Mouse (Mus musculus): ENCODE results near the gene Pagr1b.

The Pagr1b gene

DNA sequence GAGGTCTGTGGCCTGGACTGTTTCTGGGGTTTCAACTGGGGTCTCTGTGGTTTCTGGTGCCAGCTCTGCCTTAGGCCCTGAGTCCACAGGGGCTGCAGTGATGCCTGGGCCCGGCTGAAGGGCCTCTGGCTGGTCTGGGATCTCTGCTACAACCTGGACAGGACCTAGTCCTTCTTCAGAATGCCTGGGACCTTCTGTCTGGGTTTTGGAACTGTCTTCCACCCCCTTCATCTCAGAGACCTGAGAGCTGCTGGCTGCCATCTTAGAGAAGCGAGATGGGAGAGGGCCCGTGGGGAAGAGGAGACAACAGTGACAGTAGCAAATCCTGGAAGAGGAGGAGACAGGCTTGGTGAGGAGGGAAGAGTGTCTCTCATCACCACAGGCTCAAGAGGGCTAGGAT is 3.7 kb upstream of the Pagr1b start:
- ATAC-seq (ENCODE audit: low TSS enrichment): no peak

DNA sequence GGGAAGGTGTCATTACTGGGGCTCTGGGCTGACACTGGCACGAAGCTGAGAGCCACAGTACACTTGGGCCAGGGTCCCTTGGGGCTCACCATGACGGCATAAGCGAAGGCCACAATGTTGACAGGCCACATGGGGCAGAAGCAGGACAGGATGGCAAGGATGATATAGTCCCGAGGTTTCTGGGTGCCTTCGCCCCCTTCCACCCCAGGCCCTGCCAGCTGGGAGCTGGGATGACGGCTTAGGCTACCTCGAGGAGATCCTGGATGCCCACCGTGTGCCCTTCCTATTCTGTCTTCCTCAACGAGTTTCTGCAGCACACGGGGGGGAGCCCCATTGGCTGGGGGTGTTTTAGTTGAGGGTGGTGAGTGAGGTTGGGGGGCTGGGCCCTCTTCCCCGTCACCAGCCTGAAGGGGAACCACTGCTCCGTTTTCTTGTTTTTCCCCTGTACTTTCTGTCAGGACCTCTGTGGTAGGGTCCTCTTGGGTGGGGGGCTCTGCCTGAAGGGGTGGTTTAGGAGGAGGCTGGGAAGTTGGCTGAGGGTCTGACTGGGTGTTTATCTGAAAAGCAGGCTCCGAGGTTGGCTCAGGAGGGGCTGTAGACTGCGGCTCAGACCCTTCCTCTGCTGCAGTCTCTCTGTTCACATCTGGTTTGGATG is 3.1 kb upstream of the Pagr1b start:
- ATAC-seq (ENCODE audit: low TSS enrichment): no peak

DNA sequence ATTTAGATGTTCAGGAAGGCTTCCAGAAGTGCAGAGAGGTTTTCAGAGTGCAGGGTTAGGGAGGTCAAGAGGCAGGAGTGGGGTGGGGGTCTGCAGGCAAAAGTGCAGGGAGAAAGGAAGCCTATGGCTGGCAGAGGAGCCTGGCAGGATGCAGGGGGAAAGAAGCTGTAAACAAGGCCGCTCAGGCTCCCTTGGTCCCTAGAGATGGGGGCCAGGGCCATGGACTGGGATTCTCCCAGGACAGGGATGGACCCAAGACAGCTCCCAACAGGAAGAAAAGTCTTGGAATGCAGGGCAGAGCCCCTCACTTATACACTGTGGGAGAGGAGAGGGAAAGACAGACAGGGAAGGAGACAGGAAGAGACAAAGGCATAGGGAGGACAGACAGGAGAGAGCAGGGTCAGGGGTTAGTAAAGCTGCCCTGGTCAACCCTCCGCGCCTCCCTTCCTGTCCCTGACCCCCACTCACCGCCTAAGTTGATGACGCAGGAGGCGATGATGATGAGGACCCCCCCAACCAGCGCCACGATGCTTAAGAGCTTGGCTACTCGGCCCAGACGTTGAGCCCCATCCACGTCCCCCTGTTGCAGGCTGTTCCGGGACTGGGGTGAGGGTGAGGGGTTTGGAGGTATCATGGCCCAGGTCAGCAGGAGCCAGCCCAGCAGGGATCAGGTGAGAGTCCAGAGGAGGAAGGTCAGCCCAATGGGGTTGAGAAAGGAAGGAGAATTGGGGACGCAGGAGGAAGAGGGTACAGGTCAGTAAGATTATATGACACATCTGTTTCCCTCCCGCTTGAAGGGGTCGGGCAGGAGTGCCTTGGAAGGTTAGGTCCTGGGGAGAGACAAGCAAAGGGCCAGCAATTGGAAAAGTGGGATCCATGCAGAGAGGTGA is 2.4 kb upstream of the Pagr1b start:
- ATAC-seq (ENCODE audit: low TSS enrichment): no peak

DNA sequence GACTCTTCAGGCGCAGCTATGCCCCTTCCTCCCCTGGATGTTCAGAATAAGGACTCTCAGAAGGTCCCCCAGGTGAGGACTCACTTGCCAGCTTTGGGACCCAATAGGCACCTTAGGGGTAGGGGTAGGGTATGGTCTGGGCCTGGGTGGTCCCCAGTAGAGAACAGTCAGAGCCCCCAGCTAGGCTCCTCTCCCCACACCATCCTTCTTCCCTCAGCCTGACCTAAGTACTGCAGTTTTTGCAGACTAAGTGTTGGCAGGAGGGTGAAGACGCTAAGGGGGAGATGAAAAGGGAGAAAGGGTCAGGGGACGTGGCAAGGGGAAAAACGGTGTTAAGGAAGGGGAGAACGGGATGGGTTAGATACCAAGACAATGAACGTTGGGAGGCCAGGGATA is 1.7 kb upstream of the Pagr1b start:
- ATAC-seq (ENCODE audit: low TSS enrichment): no peak

DNA sequence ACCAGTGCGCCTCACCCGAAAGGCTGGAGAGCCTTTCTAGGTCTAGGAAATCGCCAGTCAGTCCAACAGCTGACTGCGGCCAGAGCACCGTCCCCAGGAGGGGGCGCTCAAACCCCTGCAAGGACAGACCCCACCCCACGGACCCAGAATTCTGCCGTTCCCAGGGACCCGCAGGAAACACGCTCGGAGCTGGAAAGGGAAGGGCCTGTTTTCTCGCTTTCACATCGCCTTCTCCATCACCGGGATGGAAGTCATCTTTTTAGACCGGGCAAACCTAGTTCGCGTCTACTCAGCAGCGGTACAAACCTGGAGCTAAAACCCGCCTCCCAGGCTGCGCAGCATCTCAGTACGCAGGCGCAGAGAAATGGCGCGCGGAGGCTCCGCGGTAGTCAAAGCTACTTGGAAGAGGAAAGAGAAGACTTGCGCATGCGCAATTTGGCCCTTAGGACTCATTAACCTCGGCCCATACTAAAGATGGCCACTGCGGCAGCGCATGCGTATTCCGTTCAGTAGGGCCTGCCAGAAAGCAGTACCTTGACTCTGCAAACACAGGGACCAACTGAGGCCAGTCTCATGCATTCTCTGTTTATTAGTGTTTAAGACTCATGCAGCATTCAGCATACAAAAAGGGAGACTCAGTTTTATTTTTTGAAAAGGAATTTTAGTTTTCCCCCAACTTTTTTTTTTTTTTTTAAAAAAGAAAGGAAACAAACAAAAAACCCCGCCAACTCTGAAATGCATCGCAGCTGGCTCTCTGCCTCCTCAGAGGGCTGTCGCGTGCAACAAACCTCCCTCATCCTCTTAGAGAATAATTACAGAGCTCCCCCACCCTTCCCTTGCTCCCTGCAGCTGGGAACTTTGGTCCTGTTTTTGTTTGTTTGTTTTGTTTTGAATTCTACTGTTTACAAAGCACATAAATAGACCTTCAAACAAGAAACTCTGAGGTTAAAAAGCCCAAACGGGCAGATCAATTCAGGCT is 976 bp upstream of the Pagr1b start, which contains the start of gene Pagr1a:
TSS of gene Pagr1a (minus strand) at position 382 of the 979 bp plus-strand sequence.
- peak; percentile 56 for ATAC-seq (ENCODE audit: low TSS enrichment)

DNA sequence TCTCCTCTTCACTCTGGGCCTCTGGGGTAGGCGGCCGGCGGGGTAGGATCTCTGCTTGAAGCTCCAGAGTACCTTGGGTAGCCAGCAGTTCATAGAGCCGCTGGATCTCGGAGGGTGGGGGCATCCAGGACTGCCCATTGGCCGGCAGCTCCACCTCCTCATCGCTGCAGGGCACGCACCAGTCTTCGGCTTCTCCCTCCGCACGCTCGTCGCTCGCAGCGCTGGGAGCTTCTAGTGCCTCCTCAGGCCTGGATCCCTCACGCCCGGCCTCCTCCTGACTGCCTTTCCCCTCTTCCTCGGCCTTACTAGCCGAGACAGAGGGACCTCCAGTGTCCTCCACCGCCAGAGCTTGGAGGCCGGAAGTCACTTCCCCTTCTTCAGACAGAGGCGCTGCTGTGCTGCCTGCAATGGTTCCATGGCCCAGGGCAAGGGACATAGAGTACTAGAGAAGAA is 228 bp upstream of the Pagr1b start:
- peak; percentile 24 for ATAC-seq (ENCODE audit: low TSS enrichment)

DNA sequence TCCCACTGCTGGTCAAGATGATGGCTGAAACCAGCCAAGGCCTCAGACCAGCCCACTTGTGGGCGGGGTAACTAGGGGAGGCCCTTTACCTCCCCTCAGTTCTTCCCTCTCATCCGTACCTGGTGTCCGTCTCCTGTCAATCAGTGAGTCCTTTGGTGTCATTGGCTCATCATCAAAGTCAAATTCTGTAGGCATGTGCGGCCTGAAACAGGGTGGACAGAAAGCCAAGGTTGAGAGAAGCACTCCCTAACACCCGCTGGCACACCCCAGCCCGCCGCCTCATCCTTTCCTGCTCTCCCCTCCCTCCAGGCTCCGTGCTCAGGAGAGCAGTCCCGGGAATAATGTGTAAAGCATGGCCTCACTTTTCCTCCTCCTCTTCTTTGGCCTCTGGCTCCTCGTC is 203 bp downstream of the Pagr1b start:
- no peak for ATAC-seq (ENCODE audit: low TSS enrichment)

DNA sequence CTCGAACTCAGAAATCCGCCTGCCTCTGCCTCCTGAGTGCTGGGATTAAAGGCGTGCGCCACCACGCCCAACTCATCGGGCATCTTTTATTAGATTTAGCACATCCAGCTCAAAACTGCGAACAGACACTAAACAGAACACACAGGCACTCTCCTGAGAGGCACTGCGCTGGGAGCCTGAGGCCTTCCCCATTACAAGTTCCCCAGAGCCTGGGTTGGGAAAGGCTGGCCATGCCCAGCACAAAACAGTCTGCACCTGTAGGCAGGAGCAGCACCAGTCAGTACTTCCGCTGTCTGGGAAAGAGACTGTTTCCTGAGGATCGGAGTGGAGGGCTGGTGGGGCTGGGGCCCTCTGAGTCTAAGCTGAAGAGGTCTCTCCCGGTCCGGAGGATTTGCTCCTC is 1.3 kb downstream of the Pagr1b start:
- no peak for ATAC-seq (ENCODE audit: low TSS enrichment)

DNA sequence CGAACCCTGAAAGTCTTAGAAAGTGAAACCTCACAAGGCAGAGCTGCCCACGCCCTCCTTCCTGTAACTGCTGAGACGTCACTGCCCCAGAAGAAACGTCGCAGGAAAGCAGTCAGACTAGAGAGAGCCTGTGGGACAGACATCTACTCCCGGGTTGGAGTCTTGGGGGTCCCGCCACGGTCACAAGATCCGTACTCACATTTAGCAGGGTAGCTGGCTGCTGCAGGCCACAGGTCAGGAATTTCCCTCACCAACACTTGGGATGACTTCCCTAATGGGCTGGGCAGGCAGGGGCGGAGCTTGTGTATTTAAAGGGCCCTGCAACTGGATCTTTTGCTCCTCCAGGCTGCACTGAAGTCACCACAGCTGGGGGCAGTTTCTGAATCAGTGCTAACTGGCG is 2.0 kb downstream of the Pagr1b start, which contains the start of gene Mvp:
TSS of gene Mvp (minus strand) at position 302 of the 400 bp plus-strand sequence.
- ATAC-seq (ENCODE audit: low TSS enrichment): no peak

DNA sequence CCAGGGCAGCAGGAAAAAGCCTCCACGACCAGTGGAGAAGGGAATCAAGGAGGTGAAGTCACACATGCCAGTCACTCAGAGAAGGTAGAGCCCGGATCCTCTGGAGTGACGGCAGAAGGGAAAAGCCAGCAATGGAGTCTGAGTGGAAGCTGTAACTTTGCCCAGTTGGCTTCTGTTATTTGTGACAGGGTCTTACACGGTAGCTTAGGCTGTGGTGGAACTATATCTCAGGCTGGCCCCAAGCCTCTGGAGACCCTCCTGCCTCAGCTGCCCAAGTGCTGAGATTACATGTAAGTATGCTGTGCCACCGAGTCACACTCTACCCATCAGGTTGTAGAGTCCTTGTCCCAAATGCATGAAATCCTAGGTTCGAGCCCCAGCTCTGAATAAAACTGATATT is 2.9 kb downstream of the Pagr1b start:
- no peak for ATAC-seq (ENCODE audit: low TSS enrichment)

DNA sequence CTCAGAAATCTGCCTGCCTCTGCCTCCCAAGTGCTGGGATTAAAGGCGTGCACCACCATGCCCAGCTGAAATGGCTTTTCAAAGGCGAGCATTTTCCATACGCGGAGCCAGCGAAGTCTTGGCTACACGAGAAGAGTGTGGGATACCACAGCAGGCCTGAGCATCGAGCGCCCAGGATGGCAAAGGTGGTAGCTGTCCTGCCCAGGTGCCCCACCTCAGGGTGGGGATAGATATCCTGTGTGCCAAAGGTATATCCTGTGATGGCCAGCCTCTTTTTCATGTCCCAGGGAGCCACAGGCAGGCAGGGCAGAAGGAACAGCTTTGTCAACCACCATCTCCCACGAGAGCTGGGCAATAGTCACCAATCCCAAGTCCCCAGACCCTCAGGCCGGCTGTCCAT is 3.4 kb downstream of the Pagr1b start:
- no peak for ATAC-seq (ENCODE audit: low TSS enrichment)

DNA sequence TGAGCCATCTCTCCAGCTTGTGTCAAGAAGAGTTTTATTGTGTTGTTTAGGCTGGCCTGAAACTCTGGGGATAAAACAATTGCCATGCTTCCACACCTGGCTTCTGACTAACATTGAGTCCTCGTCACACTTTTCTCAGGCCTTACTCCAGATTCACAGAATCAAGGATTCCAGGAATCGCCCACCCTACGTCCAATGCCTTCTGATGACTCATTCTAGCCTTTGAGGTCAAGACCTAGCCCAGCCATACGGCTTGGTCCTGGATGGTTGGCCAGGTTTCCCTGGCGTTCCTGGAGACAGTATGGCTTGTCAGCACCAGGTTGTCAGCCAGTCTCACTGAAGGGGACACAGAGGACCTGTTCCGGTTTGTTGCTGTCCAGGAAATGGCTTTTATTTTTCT is 3.9 kb downstream of the Pagr1b start:
- no peak for ATAC-seq (ENCODE audit: low TSS enrichment)

DNA sequence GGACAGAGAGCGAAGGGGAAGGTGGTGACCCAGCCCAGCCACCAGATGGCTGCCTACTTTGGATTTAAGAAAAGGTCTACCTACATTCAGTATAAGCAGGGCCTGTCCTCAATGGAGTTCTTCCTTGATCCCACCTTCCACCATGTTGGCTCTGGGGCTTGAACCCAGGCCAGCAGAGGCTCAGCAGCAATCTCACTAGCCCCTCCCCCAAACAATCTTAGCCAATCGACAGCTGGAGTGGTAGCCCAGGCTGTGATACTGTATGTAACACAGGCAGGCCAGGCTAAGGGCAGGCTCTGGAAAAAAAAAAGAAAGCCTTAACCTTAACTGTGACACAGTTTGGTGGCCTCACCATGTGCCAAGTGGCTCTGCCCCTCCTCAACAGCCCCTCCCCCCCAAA is 4.6 kb downstream of the Pagr1b start:
- ATAC-seq (ENCODE audit: low TSS enrichment): no peak

DNA sequence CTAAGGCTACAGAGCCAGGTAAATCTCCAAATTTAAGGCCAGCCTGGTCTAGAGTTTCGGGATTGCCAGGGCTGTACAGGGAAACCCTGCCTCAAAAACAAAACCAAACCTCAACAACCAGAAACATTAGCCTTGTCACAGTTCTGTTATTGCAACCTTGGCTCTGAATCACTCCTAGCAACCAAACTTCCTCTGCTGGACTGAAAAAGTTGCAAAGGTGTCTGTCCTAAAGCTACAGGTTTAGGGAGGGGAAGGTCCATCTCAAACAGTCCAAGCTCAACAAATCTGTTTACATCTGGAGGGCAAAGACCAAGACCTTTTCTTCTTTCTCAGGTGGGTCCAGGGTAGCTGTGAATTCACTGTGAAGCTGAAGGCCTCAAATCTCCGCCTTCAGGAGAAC is 5.2 kb downstream of the Pagr1b start:
- ATAC-seq (ENCODE audit: low TSS enrichment): no peak

DNA sequence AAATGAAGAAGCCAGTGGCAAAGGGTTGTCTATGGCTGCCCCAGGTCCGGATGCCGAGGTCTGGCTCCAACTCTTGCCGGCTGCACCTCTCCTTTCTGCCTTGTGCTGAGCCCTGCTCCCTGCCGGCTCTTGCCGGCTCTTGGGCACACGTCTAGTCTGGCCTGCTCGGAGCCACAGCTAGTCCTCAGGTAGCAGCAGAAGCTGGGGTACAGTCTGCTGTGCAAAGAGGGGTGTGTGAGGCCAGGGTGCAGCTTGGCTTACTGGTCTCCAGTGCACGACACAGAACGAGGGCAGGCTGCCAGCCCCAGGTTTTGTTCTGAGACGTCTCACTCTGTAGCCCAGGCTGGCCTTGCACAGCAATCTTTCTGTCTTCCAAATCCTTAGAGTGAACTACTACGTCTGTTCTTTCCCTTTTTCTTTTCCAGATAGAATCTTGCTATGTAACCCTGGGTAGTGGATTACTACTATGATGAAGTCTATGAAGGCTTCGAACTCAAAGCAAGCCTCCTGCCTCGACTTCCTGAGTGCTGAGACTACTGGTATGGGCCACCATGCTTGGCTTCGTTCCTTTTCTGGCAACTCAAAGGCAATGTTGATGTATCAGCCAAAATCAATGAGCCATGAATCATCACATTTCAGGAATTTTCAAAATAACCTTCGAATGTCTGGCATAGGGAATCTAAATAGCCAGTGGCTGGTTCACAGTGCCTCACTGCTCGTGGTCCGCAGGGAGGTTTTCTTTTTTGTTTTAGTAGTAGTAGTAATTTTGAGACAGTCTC is 6.8 kb downstream of the Pagr1b start:
- ATAC-seq (ENCODE audit: low TSS enrichment): no peak

DNA sequence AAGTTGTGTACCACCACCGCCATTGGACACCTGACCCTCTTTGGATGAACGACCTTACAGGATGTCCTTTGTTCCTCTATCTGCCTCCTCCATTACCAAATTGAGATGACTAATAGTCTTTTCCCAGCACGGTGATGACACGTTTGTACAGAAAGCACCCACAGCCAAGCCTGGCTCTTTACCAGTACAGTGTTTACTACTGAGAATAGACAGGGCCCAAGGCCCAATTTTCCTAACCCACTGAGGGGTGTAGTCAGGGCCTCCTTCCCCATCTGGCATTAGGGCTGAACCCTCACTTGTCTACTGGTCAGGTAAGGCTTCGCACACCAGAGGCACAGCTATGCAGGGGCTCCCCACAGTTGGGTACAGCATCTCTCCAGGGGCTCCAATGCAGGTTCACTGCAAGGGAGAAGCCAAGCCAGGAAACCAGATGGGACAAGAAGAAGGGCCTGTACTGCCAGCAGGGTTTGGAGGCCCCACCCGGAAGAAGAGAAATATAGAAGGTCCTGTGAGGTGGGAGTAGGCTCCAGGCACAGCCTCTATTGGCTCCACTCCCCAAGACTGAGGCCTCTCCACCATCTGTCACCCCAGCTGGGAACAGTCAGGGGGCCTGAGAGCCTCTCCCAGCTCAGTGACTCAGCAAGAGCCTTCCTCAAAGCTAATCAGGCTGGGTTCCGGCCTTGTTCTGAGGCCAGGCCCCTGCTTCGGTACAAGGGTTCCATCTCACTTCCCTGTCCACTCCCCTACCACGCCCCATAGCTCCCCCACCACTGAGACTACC is 7.9 kb downstream of the Pagr1b start:
- ATAC-seq (ENCODE audit: low TSS enrichment): peak; percentile 82

DNA sequence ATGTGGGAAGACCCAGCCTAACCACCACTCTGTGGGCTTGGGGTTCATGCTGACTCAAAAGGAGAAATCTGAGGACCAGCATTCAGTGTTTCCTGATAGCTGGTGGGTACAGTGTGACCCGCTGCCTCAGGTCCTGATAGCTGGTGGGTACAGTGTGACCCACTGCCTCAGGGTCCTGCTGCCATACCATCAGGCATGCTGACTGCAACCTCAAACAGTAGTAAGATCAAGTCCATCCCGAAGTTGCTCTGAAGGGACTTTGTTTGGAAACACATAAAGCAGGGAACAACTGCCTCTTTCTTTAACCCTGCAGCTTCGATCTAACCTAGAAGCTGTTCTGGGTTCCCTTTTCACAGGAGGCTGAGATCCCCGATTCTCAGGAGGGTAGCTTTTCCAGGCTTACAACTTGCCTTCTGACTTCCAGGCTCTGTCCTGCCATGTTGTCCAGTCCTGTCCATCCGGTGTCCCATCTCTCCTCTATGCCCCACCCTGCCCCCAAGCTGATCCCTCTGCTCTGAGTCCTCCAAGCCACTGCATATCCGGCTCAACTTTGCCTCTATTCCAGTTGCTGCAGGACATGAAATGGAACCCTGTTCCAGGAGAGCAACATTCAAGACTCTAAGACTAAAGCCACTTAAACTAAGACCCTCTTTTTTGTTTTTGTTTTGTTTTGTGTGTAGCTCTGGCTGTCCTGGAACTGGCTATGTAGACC is 8.8 kb downstream of the Pagr1b start:
- ATAC-seq (ENCODE audit: low TSS enrichment): no peak

DNA sequence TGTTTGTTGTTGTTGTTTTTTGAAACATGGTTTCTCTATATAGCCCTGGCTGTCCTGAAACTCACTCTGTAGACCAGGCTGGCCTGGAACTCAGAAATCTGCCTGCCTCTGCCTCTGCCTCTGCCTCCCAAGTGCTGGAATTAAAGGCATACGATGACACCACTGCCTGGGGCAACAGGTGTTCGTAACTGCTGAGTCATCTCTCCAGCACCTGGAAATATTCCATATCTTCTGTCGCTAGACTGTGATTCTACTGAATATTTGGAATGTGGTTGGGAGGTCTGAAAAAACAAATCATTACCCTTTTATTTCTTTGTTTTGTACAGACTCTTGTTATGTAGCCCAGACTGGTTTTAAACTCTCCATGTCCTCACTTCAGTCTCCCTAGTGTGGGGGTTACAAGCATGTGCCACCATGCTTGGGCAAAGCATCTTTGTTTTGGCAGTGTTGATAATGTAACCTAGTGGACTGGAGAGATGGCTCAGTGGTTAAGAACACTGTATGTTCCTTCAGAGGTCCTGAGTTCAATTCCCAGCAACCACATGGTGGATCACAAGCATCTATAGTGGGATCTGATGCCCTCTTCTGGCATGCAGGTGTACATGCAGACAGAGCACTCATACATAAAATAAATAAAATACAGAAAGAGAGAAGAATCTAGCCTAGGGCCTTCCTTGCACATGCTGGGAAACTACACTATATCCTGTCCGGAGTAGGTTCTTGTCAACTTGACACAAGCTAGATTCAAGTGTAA is 12.0 kb downstream of the Pagr1b start:
- ATAC-seq (ENCODE audit: low TSS enrichment): no peak

DNA sequence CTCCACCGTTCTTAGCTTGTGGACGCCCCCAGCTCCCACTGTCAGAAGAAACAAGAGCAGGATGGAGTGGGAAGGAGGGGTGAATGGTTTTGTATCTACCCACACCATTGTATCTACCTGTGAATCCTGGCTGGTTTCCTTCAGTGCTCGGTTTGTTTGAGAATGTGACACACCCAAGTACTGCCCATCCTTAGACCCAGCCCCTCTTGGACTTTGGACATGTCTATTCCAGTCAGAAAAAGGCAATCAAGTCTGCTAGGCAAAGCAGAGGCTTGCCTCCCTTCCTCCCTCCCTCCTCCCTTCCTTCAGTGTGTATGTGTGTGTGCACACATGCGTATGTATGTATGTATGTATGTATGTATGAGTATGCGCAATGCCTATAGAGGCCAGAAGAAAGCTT is 12.7 kb downstream of the Pagr1b start:
- ATAC-seq (ENCODE audit: low TSS enrichment): no peak
